Mouse (Mus musculus): ENCODE results near the gene Cldn10.

DNA sequence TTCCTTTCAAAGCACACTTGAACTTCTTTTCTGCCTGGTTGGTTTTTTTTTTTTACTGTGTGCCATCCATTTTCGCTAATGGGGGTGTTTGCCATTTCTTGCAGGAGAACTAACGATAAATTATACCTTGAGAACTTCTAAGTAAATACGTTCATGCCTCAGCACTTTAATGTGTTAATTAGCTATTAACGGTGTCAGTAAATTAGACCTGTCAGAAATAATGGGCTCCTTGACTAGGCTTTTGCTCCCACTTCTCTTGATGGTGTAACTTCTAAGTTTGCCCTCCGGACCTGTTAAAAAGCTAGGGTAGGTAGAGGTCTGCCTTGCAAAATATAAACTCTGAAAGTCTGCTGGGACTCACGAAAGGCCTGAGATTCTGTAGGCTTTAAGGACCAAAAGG, 70.6 kb downstream of the Cldn10 start:
- TF ChIP-seq GATA1 (IDR thresholded peaks at IDR 0.05; ENCODE audit: low read length) (no peak), TAL1 (IDR thresholded peaks at IDR 0.05; ENCODE audit: low read length) (no peak)

All from erythroblast, embryonic 14.5 days (primary cell).